Mouse (Mus musculus) stomach, postnatal 0 days (tissue): Measurements from ENCODE around the gene Rps9. TPM values are rescaled to one million over a fixed set of nuclear protein-coding genes. Genes with fewer than 3 reads are reported as not detected.
A peak's percentile ranks its signal among the peaks of the same experiment; 100 is the strongest.

Experiments
- ATAC-seq: fragments of 200-750 bp; cut with Nextera tagmentation; 2 replicates; pipeline ENCODE4 v1.8.0; 2017; ENCODE audit not compliant: low FRiP score, low TSS enrichment
- DNase-seq: peaks from one replicate; pipeline ENCODE4 v3.0.0-alpha.2; 2016; ENCODE audit warnings: low spot score
- H3K27ac ChIP-seq: fragments of 300-500 bp; sonication (generic); replicated peaks from 2 replicates; pipeline ENCODE4 v1.5.1; 2014; ENCODE audit warnings: mild to moderate bottlenecking, control low read depth
- H3K27me3 ChIP-seq: fragments of 300-500 bp; sonication (generic); 2 replicates; pipeline ENCODE4 v1.6.1; 2014; ENCODE audit warnings: low read length; ENCODE audit not compliant: control insufficient read depth, insufficient read depth
- H3K36me3 ChIP-seq: fragments of 300-500 bp; sonication (generic); 2 replicates; pipeline ENCODE4 v1.6.1; 2014; ENCODE audit warnings: low read length, mixed read lengths; ENCODE audit not compliant: control insufficient read depth, insufficient read depth
- H3K4me1 ChIP-seq: fragments of 300-500 bp; sonication (generic); replicated peaks from 2 replicates; pipeline ENCODE4 v1.6.1; 2014; ENCODE audit warnings: antibody characterized with exemption; ENCODE audit not compliant: control insufficient read depth, insufficient read depth
- H3K4me2 ChIP-seq: fragments of 300-500 bp; sonication (generic); replicated peaks from 2 replicates; pipeline ENCODE4 v1.6.1; 2014; ENCODE audit warnings: low read depth, mild to moderate bottlenecking, control low read depth, moderate library complexity
- H3K4me3 ChIP-seq: fragments of 300-500 bp; sonication (generic); 2 replicates; pipeline ENCODE4 v1.5.1; 2014; ENCODE audit warnings: low read depth, low read length, control low read depth
- H3K9ac ChIP-seq: fragments of 300-500 bp; sonication (generic); 2 replicates; pipeline ENCODE4 v1.6.1; 2014; ENCODE audit warnings: mild to moderate bottlenecking, low read length, control low read depth, mixed read lengths
- H3K9me3 ChIP-seq: fragments of 300-500 bp; sonication (generic); 2 replicates; pipeline ENCODE4 v1.6.1; 2016; ENCODE audit warnings: low read length; ENCODE audit not compliant: control insufficient read depth
- CTCF ChIP-seq: IDR thresholded peaks from 2 replicates; pipeline ENCODE4 v1.5.1; 2016; ENCODE audit warnings: antibody characterized with exemption, low read depth, mild to moderate bottlenecking, moderate library complexity
- EP300 ChIP-seq: optimal IDR thresholded peaks from 2 replicates; pipeline ENCODE3; 2016; ENCODE audit warnings: antibody characterized with exemption
- WGBS: fragments of 180-500 bp; shearing (Covaris S2); extraction: QIAGEN DNeasy Blood & Tissue Kit; methylation state at CpG from one replicate; pipeline ENCODE4 v1.1.7; 2014; 5-methylcytosine and 5-hydroxymethylcytosine counted together
- polyA plus RNA-seq: library from polyadenylated mRNA; unstranded; fragments of >200 nt; fragmentation: Nextera tagmentation; extraction: Ambion mirVana; gene quantifications from 2 replicates; pipeline ENCODE4 v1.2.1, GENCODE M21; 2015

Rps9 gene
- polyA plus RNA-seq, 1 experiment from 2014 or later, result 1,141 TPM

GRCm38 (mm10) chr7:3684698-3685097 lies 19.1 kb upstream of the Rps9 start:
- DNase-seq, result no peak
- no peak overlapping the region for H3K4me2 ChIP-seq
- no peak overlapping the region for H3K9ac ChIP-seq
- H3K4me1 ChIP-seq, result no peaks in the 10 kb centered on the region
- no peaks in the 10 kb centered on the region for H3K9me3 ChIP-seq
- H3K27ac ChIP-seq, result no peak overlapping the region
- H3K4me3 ChIP-seq, result no peak overlapping the region
- TF ChIP-seq CTCF (no peak), EP300 (no peak)
- no peaks in the 10 kb centered on the region for H3K27me3 ChIP-seq
- ATAC-seq, result no peak
- WGBS, result 93% methylated on average over 8 of the region's 8 CpGs
- H3K36me3 ChIP-seq, result peaks cover 4% of the 10 kb centered on the region; the same call in 1 of the 2 replicates

GRCm38 (mm10) chr7:3685400-3686187 lies 18.2 kb upstream of the Rps9 start:
- DNase-seq, result no peak
- H3K27ac ChIP-seq, result no peak overlapping the region
- no peaks in the 10 kb centered on the region for H3K4me1 ChIP-seq
- H3K9me3 ChIP-seq, result no peaks in the 10 kb centered on the region
- no peaks in the 10 kb centered on the region for H3K27me3 ChIP-seq
- 87% methylated on average over 31 of the region's 31 CpGs for WGBS
- H3K36me3 ChIP-seq, result peaks cover 4% of the 10 kb centered on the region; the same call in 1 of the 2 replicates
- no peak overlapping the region for H3K9ac ChIP-seq
- no peak for ATAC-seq
- no peak overlapping the region for H3K4me3 ChIP-seq
- H3K4me2 ChIP-seq, result no peak overlapping the region
- TF ChIP-seq CTCF (no peak), EP300 (no peak)

GRCm38 (mm10) chr7:3691919-3692318 lies 11.9 kb upstream of the Rps9 start:
- Histone ChIP-seq H3K27ac (no peak overlapping the region), H3K27me3 (no peaks in the 10 kb centered on the region), H3K36me3 (0 out of 2 replicates have a peak, but pooled peaks cover 4% of the 10 kb centered on the region), H3K4me3 (peak overlapping the region; percentile 83), H3K9me3 (no peaks in the 10 kb centered on the region), H3K9ac (peak overlapping the region; percentile 84), H3K4me1 (no peaks in the 10 kb centered on the region), H3K4me2 (peak overlapping the region; percentile 91)
- WGBS, result 19% methylated on average over 3 of the region's 3 CpGs
- ATAC-seq (no peak), DNase-seq (no peak)
- no peak for TF ChIP-seq EP300
- TF ChIP-seq CTCF, result no peak

GRCm38 (mm10) chr7:3692382-3692986 lies 11.3 kb upstream of the Rps9 start, which contains the start of gene Tsen34:
Gene Tsen34, plus strand, starts transcription at chr7:3692863.
- Histone ChIP-seq H3K27me3 (no peaks in the 10 kb centered on the region), H3K27ac (peak within 1 kb of the TSS; percentile 95), H3K4me3 (peak within 1 kb of the TSS; percentile 83), H3K9ac (peak within 1 kb of the TSS; percentile 84), H3K4me1 (no peaks in the 10 kb centered on the region), H3K9me3 (no peaks in the 10 kb centered on the region), H3K4me2 (peak within 1 kb of the TSS; percentile 91), H3K36me3 (peaks cover 9% of the 10 kb centered on the region; the same call in 1 of the 2 replicates)
- TF ChIP-seq CTCF (0 out of 2 replicates have a peak, but pooled peaks have one; percentile 22), EP300 (no peak)
- DNase-seq (no peak), ATAC-seq (no peak)
- under 1% methylated on average over 47 of the region's 49 CpGs for WGBS

GRCm38 (mm10) chr7:3692987-3693808 lies 10.6 kb upstream of the Rps9 start, which contains the start of gene Mboat7:
Gene Mboat7, minus strand, starts transcription at chr7:3693523.
- TF ChIP-seq CTCF (no peak), EP300 (no peak)
- H3K4me1 ChIP-seq, result no peaks in the 10 kb centered on the region
- under 1% methylated on average over 55 of the region's 55 CpGs for WGBS

More at GRCm38 (mm10) chr7:3692987-3693808, 10.6 kb upstream of the Rps9 start, which contains the start of gene Mboat7:
- peak within 1 kb of the TSS; percentile 83 for H3K4me3 ChIP-seq
- H3K9me3 ChIP-seq, result no peaks in the 10 kb centered on the region
- H3K9ac ChIP-seq, result peak within 1 kb of the TSS; percentile 84
- DNase-seq (peak; percentile 97), ATAC-seq (peak; percentile 92)
- H3K4me2 ChIP-seq, result peak within 1 kb of the TSS; percentile 91
- H3K27me3 ChIP-seq, result no peaks in the 10 kb centered on the region
- H3K36me3 ChIP-seq, result peaks cover 12% of the 10 kb centered on the region; the same call in 1 of the 2 replicates
- peak within 1 kb of the TSS; percentile 95 for H3K27ac ChIP-seq
